Mouse (Mus musculus) CH12.LX (cell line): ENCODE measurements around the gene Cacna2d1.

ENCODE experiments used
- BHLHE40 ChIP-seq: IDR thresholded peaks from 2 replicates; pipeline ENCODE4 v1.6.1; 2011; ENCODE audit warnings: mild to moderate bottlenecking, low read depth, low read length, improper control_type of control experiment
- CTCF ChIP-seq, 2 experiments: IDR thresholded peaks in 1 of 2; conservative IDR thresholded peaks in 1 of 2; 2 replicates each; pipeline ENCODE4 v1.5.1; 2011 to 2012; ENCODE audit warnings: low read depth in 2 of 2, low read length in 2 of 2, improper control_type of control experiment in 1 of 2, inconsistent platforms in 1 of 2, mild to moderate bottlenecking in 1 of 2, moderate library complexity in 1 of 2
- EP300 ChIP-seq: IDR thresholded peaks from 2 replicates; pipeline ENCODE4 v1.6.1; 2011; ENCODE audit warnings: low read length, improper control_type of control experiment
- GABPA ChIP-seq: IDR thresholded peaks from 2 replicates; pipeline ENCODE4 v1.6.1; 2012; ENCODE audit warnings: low read depth, low read length, improper control_type of control experiment, inconsistent platforms; ENCODE audit not compliant: insufficient replicate concordance
- JUN ChIP-seq: IDR thresholded peaks from 2 replicates; pipeline ENCODE4 v1.6.1; 2011; ENCODE audit warnings: low read depth, mild to moderate bottlenecking, low read length, improper control_type of control experiment, moderate library complexity; ENCODE audit not compliant: insufficient read depth
- KAT2A ChIP-seq: IDR thresholded peaks from 2 replicates; pipeline ENCODE4 v1.6.1; 2012; ENCODE audit warnings: low read length, improper control_type of control experiment, inconsistent platforms; ENCODE audit not compliant: insufficient replicate concordance
- POLR2A ChIP-seq: IDR thresholded peaks from 2 replicates; pipeline ENCODE4 v1.6.1; 2011; ENCODE audit warnings: low read depth, mild to moderate bottlenecking, improper control_type of control experiment, low read length
- RAD21 ChIP-seq: IDR thresholded peaks from 2 replicates; pipeline ENCODE4 v1.6.1; 2011; ENCODE audit warnings: low read depth, mild to moderate bottlenecking, low read length, improper control_type of control experiment, moderate library complexity
- SIN3A ChIP-seq: IDR thresholded peaks from 2 replicates; pipeline ENCODE4 v1.6.1; 2012; ENCODE audit warnings: low read length, improper control_type of control experiment, inconsistent platforms
- TBP ChIP-seq: conservative IDR thresholded peaks from 2 replicates; pipeline ENCODE4 v1.6.1; 2011; ENCODE audit warnings: low read depth, low read length, improper control_type of control experiment
- USF1 ChIP-seq: IDR thresholded peaks from 2 replicates; pipeline ENCODE4 v1.6.1; 2014; ENCODE audit warnings: low read depth, mild to moderate bottlenecking, inconsistent platforms, low read length, improper control_type of control experiment
- ZMIZ1 ChIP-seq: IDR thresholded peaks from 2 replicates; pipeline ENCODE4 v1.6.1; 2012; ENCODE audit warnings: low read depth, mild to moderate bottlenecking, inconsistent platforms, low read length, improper control_type of control experiment

GRCm38 (mm10) chr5:16363171-16363570 is 428.7 kb downstream of the Cacna2d1 start:
- TF ChIP-seq EP300: no peak
- no peak for TF ChIP-seq BHLHE40
- TF ChIP-seq POLR2A: no peak
- no peak for TF ChIP-seq JUN
- TF ChIP-seq RAD21: no peak
- TF ChIP-seq CTCF (conservative IDR thresholded peaks at IDR 0.05 in 1 of 2, IDR thresholded peaks at IDR 0.05 in 1 of 2; ENCODE audit: low read depth in 2 of 2, low read length in 2 of 2): no peak
- TF ChIP-seq TBP: no peak
- no peak for TF ChIP-seq USF1
- TF ChIP-seq KAT2A: no peak
- TF ChIP-seq SIN3A: no peak
- no peak for TF ChIP-seq ZMIZ1
- TF ChIP-seq GABPA: no peak
